Mouse (Mus musculus) ES-CJ7 (cell line): Measurements from ENCODE around the gene Slc25a21.

Experiments used
- DNase-seq: peaks from one replicate; pipeline ENCODE4 v3.0.0; 2011; ENCODE audit warnings: low read depth, low spot score

The Slc25a21 gene

GRCm38 (mm10) chr12:57185475-57185874, 11.8 kb downstream of the Slc25a21 start:
- peak; percentile 65 for DNase-seq

- DNase-seq = no peak
Observed at GRCm38 (mm10) chr12:57184401-57185147, 12.7 kb downstream of the Slc25a21 start.

- no peak for DNase-seq
Observed at GRCm38 (mm10) chr12:57179465-57180188, 17.6 kb downstream of the Slc25a21 start.

- no peak for DNase-seq
Observed at GRCm38 (mm10) chr12:57178818-57179217, 18.5 kb downstream of the Slc25a21 start.

GRCm38 (mm10) chr12:57163294-57163693, 34.0 kb downstream of the Slc25a21 start:
- no peak for DNase-seq

GRCm38 (mm10) chr12:57162840-57163239, 34.4 kb downstream of the Slc25a21 start:
- DNase-seq = no peak

GRCm38 (mm10) chr12:57159904-57160303, 37.4 kb downstream of the Slc25a21 start:
- no peak for DNase-seq

- DNase-seq = peak; percentile 11
Observed at GRCm38 (mm10) chr12:57158266-57158665, 39.0 kb downstream of the Slc25a21 start.

GRCm38 (mm10) chr12:57138937-57139336, 58.3 kb downstream of the Slc25a21 start:
- no peak for DNase-seq

GRCm38 (mm10) chr12:57137809-57138208, 59.5 kb downstream of the Slc25a21 start:
- no peak for DNase-seq

- no peak for DNase-seq
Observed at GRCm38 (mm10) chr12:57118602-57119001, 78.7 kb downstream of the Slc25a21 start.

- no peak for DNase-seq
Observed at GRCm38 (mm10) chr12:57115516-57115915, 81.8 kb downstream of the Slc25a21 start.

- no peak for DNase-seq
Observed at GRCm38 (mm10) chr12:57109363-57109762, 87.9 kb downstream of the Slc25a21 start.

GRCm38 (mm10) chr12:57102322-57102721, 95.0 kb downstream of the Slc25a21 start:
- DNase-seq = no peak

GRCm38 (mm10) chr12:57100549-57100948, 96.7 kb downstream of the Slc25a21 start:
- no peak for DNase-seq

GRCm38 (mm10) chr12:57099066-57099465, 98.2 kb downstream of the Slc25a21 start:
- DNase-seq = peak; percentile 90

- DNase-seq = peak; percentile 66
Observed at GRCm38 (mm10) chr12:57098371-57098770, 98.9 kb downstream of the Slc25a21 start.

GRCm38 (mm10) chr12:57093107-57093506, 104.2 kb downstream of the Slc25a21 start:
- DNase-seq = peak; percentile 8

- DNase-seq = no peak
Observed at GRCm38 (mm10) chr12:57084519-57084918, 112.8 kb downstream of the Slc25a21 start.

- DNase-seq = no peak
Observed at GRCm38 (mm10) chr12:57083533-57083932, 113.7 kb downstream of the Slc25a21 start.

- DNase-seq = no peak
Observed at GRCm38 (mm10) chr12:57076606-57077005, 120.7 kb downstream of the Slc25a21 start.

GRCm38 (mm10) chr12:57072616-57073015, 124.7 kb downstream of the Slc25a21 start:
- no peak for DNase-seq

- DNase-seq = no peak
Observed at GRCm38 (mm10) chr12:57068607-57069006, 128.7 kb downstream of the Slc25a21 start.
